Mouse (Mus musculus) erythroblast, embryonic 14.5 days (primary cell): ENCODE measurements around the gene Rnf31.

Experiments used
- GATA1 ChIP-seq: IDR thresholded peaks from 2 replicates; pipeline ENCODE4 v1.6.1; 2012; ENCODE audit warnings: low read length, inconsistent platforms, mixed read lengths
- TAL1 ChIP-seq: IDR thresholded peaks from 3 replicates; pipeline ENCODE4 v1.6.1; 2012; ENCODE audit warnings: low read length, inconsistent platforms, mixed read lengths

- TF ChIP-seq TAL1 (no peak), GATA1 (peak; percentile 98)
Observed at GRCm38 (mm10) chr14:55603633-55604576, 12.4 kb downstream of the Rnf31 start.
